Mouse (Mus musculus) CH12.LX (cell line): ENCODE measurements at regions not wholly inside any gene's neighbourhood (a gene's known extent, or its start where the extent isn't known, plus 50 kb on each side); places are given as distances from the start of the nearest gene placed in this dataset.

ENCODE experiments used
- DNase-seq: peaks from one replicate; pipeline ENCODE4 v3.0.0-alpha.2; 2013; ENCODE audit errors: extremely low read depth
- H3K27ac ChIP-seq: 2 replicates; pipeline ENCODE4 v1.5.1; 2012; ENCODE audit warnings: low read depth, mild to moderate bottlenecking, control low read depth, moderate library complexity; ENCODE audit not compliant: insufficient read depth
- H3K27me3 ChIP-seq: replicated peaks from 2 replicates; pipeline ENCODE3; 2012; ENCODE audit warnings: inconsistent platforms
- H3K36me3 ChIP-seq, 2 experiments: replicated peaks in 1 of 2; 2 replicates each; pipeline versions ENCODE3 to v1.6.1; 2012; ENCODE audit warnings: inconsistent platforms in 1 of 2, low read length in 1 of 2, mild to moderate bottlenecking in 1 of 2, mixed read lengths in 1 of 2, moderate library complexity in 1 of 2; ENCODE audit not compliant: control insufficient read depth in 1 of 2, insufficient read depth in 1 of 2
- H3K4me1 ChIP-seq, 2 experiments: 2 replicates each; pipeline ENCODE4 v1.6.1; 2012; ENCODE audit warnings: inconsistent platforms in 1 of 2, moderate library complexity in 1 of 2; ENCODE audit not compliant: insufficient read depth in 2 of 2, control insufficient read depth in 1 of 2
- H3K4me2 ChIP-seq: 2 replicates; pipeline ENCODE4 v1.6.1; 2012; ENCODE audit warnings: low read depth, mild to moderate bottlenecking, control low read depth; ENCODE audit not compliant: poor library complexity, insufficient read depth, severe bottlenecking
- H3K4me3 ChIP-seq, 3 experiments: fragments of 150-350 bp in 1 of 3; sonication (generic) in 1 of 3; replicated peaks in 1 of 3; 2 replicates each; pipeline versions ENCODE3 to v1.5.1; 2011 to 2012; ENCODE audit warnings: low read depth in 2 of 3, low read length in 2 of 3, mild to moderate bottlenecking in 2 of 3, moderate library complexity in 2 of 3, control low read depth in 1 of 3, improper control_type of control experiment in 1 of 3, inconsistent platforms in 1 of 3, mixed read lengths in 1 of 3; ENCODE audit not compliant: poor library complexity in 1 of 3
- H3K79me2 ChIP-seq: replicated peaks from 2 replicates; pipeline ENCODE4 v1.6.1; 2012; ENCODE audit warnings: mild to moderate bottlenecking, moderate library complexity; ENCODE audit not compliant: control insufficient read depth, poor library complexity, insufficient read depth, severe bottlenecking; ENCODE audit errors: extremely low read depth
- H3K9ac ChIP-seq: 2 replicates; pipeline ENCODE4 v1.6.1; 2012; ENCODE audit warnings: low read depth, mild to moderate bottlenecking, control low read depth, moderate library complexity; ENCODE audit not compliant: insufficient read depth
- H3K9me3 ChIP-seq: replicated peaks from 2 replicates; pipeline ENCODE3; 2012; ENCODE audit warnings: low read length, inconsistent platforms, mixed read lengths
- BHLHE40 ChIP-seq: IDR thresholded peaks from 2 replicates; pipeline ENCODE4 v1.6.1; 2011; ENCODE audit warnings: mild to moderate bottlenecking, low read depth, low read length, improper control_type of control experiment
- CHD1 ChIP-seq: IDR thresholded peaks from 2 replicates; pipeline ENCODE4 v1.6.1; 2012; ENCODE audit warnings: low read depth, low read length, improper control_type of control experiment, inconsistent platforms
- CHD2 ChIP-seq: IDR thresholded peaks from 2 replicates; pipeline ENCODE4 v1.6.1; 2011; ENCODE audit warnings: low read length, improper control_type of control experiment
- EP300 ChIP-seq: IDR thresholded peaks from 2 replicates; pipeline ENCODE4 v1.6.1; 2011; ENCODE audit warnings: low read length, improper control_type of control experiment
- ETS1 ChIP-seq: conservative IDR thresholded peaks from 2 replicates; pipeline ENCODE4 v1.6.1; 2012; ENCODE audit warnings: low read depth, mild to moderate bottlenecking, inconsistent platforms, low read length, improper control_type of control experiment, moderate library complexity
- GABPA ChIP-seq: IDR thresholded peaks from 2 replicates; pipeline ENCODE4 v1.6.1; 2012; ENCODE audit warnings: low read depth, low read length, improper control_type of control experiment, inconsistent platforms; ENCODE audit not compliant: insufficient replicate concordance
- HCFC1 ChIP-seq: IDR thresholded peaks from 2 replicates; pipeline ENCODE4 v1.6.1; 2012; ENCODE audit warnings: low read depth, mild to moderate bottlenecking, inconsistent platforms, low read length, improper control_type of control experiment
- IRF4 ChIP-seq: IDR thresholded peaks from 2 replicates; pipeline ENCODE4 v1.6.1; 2014; ENCODE audit warnings: low read depth, mild to moderate bottlenecking, inconsistent platforms, low read length, improper control_type of control experiment
- KAT2A ChIP-seq: IDR thresholded peaks from 2 replicates; pipeline ENCODE4 v1.6.1; 2012; ENCODE audit warnings: low read length, improper control_type of control experiment, inconsistent platforms; ENCODE audit not compliant: insufficient replicate concordance
- MAX ChIP-seq: IDR thresholded peaks from 2 replicates; pipeline ENCODE4 v1.6.1; 2011; ENCODE audit warnings: low read length, improper control_type of control experiment
- MAZ ChIP-seq: IDR thresholded peaks from 2 replicates; pipeline ENCODE4 v1.6.1; 2012; ENCODE audit warnings: low read depth, mild to moderate bottlenecking, inconsistent platforms, low read length, improper control_type of control experiment, moderate library complexity
- NELFE ChIP-seq: IDR thresholded peaks from 2 replicates; pipeline ENCODE4 v1.6.1; 2011; ENCODE audit warnings: low read depth, low read length, improper control_type of control experiment
- PAX5 ChIP-seq: IDR thresholded peaks from 2 replicates; pipeline ENCODE4 v1.6.1; 2012; ENCODE audit warnings: low read length, inconsistent platforms, mixed read lengths
- RCOR1 ChIP-seq: conservative IDR thresholded peaks from 2 replicates; pipeline ENCODE4 v1.6.1; 2012; ENCODE audit warnings: low read depth, mild to moderate bottlenecking, inconsistent platforms, low read length, improper control_type of control experiment
- SIN3A ChIP-seq: IDR thresholded peaks from 2 replicates; pipeline ENCODE4 v1.6.1; 2012; ENCODE audit warnings: low read length, improper control_type of control experiment, inconsistent platforms
- SMC3 ChIP-seq: IDR thresholded peaks from 2 replicates; pipeline ENCODE4 v1.6.1; 2011; ENCODE audit warnings: low read depth, low read length, improper control_type of control experiment
- USF1 ChIP-seq: IDR thresholded peaks from 2 replicates; pipeline ENCODE4 v1.6.1; 2014; ENCODE audit warnings: low read depth, mild to moderate bottlenecking, inconsistent platforms, low read length, improper control_type of control experiment
- USF2 ChIP-seq: conservative IDR thresholded peaks from 2 replicates; pipeline ENCODE4 v1.6.1; 2011; ENCODE audit warnings: low read depth, low read length, improper control_type of control experiment
- ZC3H11A ChIP-seq: IDR thresholded peaks from 2 replicates; pipeline ENCODE4 v1.6.1; 2012; ENCODE audit warnings: low read depth, mild to moderate bottlenecking, inconsistent platforms, low read length, improper control_type of control experiment
- ZKSCAN1 ChIP-seq: IDR thresholded peaks from 2 replicates; pipeline ENCODE4 v1.6.1; 2012; ENCODE audit warnings: low read depth, inconsistent platforms, low read length, improper control_type of control experiment, borderline replicate concordance
- dilution Hi-C: fragments of 300-500 bp; cut with MboI; formaldehyde crosslinking; loops from 2 replicates; pipeline ENCODE4 v1.14.3; 2020; ENCODE audit warnings: low sequenced_read_pairs; ENCODE audit not compliant: extremely low pct_unique_long_range_greater_than_20kb, extremely low pct_ligation_motif_present
- in situ Hi-C: fragments of 300-500 bp; cut with MboI; formaldehyde crosslinking; loops from 3 replicates; pipeline ENCODE4 v1.14.3; 2019; ENCODE audit warnings: low sequenced_read_pairs, low pct_ligation_motif_present, low pct_unique_long_range_greater_than_20kb, mixed read lengths

- H3K79me2 ChIP-seq, result no peaks in the 10 kb centered on the region
- dilution Hi-C loops (no loop called here), in situ Hi-C loops (no loop called here)
- H3K27me3 ChIP-seq, result no peaks in the 10 kb centered on the region
- TF ChIP-seq SMC3 (no peak), NELFE (no peak), IRF4 (no peak), MAX (no peak), CHD2 (no peak), CHD1 (no peak), KAT2A (no peak), ETS1 (no peak)
- H3K9me3 ChIP-seq, result no peaks in the 10 kb centered on the region
- no peak overlapping the region for H3K9ac ChIP-seq
- no peak overlapping the region for H3K4me3 ChIP-seq
- DNase-seq, result no peak
- peaks cover 0 to 8% of the 10 kb centered on the region in 2 experiments; a peak in 3 of 4 replicates for H3K4me1 ChIP-seq
- no peaks in the 10 kb centered on the region for H3K36me3 ChIP-seq
- H3K4me2 ChIP-seq, result no peak overlapping the region
- H3K27ac ChIP-seq, result no peak overlapping the region
These were observed 62.7 kb downstream of the E030025P04Rik start for GRCm38 (mm10) chr11:109081454-109081853.

DNA sequence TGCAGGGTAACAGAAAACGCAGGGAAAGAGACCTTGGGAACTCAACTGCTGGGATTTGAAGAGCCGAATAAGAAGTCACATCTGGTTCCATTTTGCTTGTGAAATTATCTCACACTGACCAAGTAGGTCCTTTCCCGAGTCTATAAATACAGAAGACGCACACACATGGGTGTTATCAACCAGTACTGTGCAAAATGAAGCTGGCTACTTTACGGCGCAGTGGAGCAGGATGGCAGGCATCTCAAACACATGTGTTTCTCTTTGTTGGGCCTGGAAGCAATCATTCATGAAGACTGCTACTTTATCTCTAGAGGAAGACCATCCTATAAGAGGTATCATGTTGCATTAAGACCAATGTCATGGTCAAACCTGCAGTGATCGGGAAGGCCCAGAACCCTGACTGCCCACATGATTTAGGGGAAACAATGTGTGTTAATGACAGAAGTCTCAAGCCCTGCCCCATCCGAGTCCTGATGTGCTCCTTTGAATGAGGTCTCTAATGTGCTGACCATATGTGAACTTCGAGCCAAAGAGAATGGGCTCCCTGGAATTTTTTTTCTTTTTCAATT is 63.2 kb downstream of the E030025P04Rik start:
- dilution Hi-C loops, result no loop called here
- TF ChIP-seq PAX5, result no peak
- no peak for TF ChIP-seq MAZ
- TF ChIP-seq ETS1, result no peak
- TF ChIP-seq HCFC1, result no peak
- TF ChIP-seq SIN3A, result no peak
- TF ChIP-seq GABPA, result no peak
- TF ChIP-seq USF1, result no peak
- no peak for TF ChIP-seq BHLHE40
- TF ChIP-seq ZKSCAN1, result no peak
- no peak for TF ChIP-seq RCOR1
- no peak for TF ChIP-seq EP300
- TF ChIP-seq USF2, result no peak
- no peak for TF ChIP-seq ZC3H11A
- in situ Hi-C loops, result no loop called here

More for the DNA sequence above, 63.2 kb downstream of the E030025P04Rik start:
- no peak for DNase-seq
- Histone ChIP-seq H3K4me1 (peaks cover 0 to 7% of the 10 kb centered on the region in 2 experiments; a peak in 3 of 4 replicates), H3K9ac (no peak overlapping the region), H3K27me3 (no peaks in the 10 kb centered on the region), H3K4me3 (no peak overlapping the region), H3K27ac (no peak overlapping the region), H3K4me2 (no peak overlapping the region), H3K36me3 (no peaks in the 10 kb centered on the region), H3K9me3 (no peaks in the 10 kb centered on the region), H3K79me2 (no peaks in the 10 kb centered on the region)
